Mouse (Mus musculus) small intestine, adult 2 months (tissue): ENCODE results near the gene Etv5.

Experiments used
- CTCF ChIP-seq: fragments of 200-500 bp; IDR thresholded peaks from 2 replicates; pipeline ENCODE4 v1.5.1; 2012; ENCODE audit warnings: low read depth, mild to moderate bottlenecking, control low read depth, inconsistent platforms, low read length, moderate library complexity, mixed read lengths; ENCODE audit not compliant: insufficient replicate concordance, insufficient read length; ENCODE audit errors: extremely low read depth
- POLR2A ChIP-seq: fragments of 200-500 bp; IDR thresholded peaks from 2 replicates; pipeline ENCODE4 v1.6.1; 2012; ENCODE audit warnings: low read depth, mild to moderate bottlenecking, control low read depth, inconsistent platforms, low read length, moderate library complexity

DNA sequence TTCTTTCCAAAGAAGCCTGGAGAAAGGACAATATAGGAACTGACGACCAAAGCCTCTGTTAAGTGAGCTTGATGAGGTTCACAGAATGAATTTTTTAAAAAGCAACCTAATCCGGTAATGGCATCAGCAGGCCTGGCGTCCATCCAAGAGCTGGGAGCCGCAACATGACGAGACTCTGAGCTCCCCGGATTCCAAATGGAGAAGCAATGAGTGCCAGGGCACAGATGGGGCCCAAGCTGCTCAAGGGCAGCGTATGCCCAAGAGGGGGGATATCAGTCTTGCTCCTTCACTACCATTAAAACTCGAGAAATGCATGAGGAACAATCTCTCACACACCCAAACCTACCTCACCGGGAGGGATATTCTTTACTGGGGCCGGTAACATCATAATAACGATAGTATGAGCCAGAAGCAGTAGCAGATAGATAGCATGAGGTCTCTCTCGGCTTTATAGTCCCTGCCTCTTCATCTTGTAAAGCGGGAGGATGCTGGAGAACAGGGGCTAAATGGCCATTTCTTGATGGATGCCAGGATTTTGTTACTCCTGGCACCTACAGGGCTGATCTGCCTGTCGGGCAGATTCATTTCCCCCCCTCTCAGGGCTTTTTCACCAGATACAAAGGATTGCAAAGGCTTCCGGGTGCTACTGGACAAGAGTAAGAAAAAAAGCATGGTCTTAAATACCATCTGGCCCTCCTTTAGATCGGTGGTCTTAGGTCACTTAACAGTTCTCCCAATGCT, 9.1 kb downstream of the Etv5 start:
- TF ChIP-seq CTCF (no peak), POLR2A (no peak)
